Mouse (Mus musculus) forebrain, embryonic 13.5 days (tissue): ENCODE measurements around the gene Agpat2. TPM values are rescaled to one million over a fixed set of nuclear protein-coding genes. Genes with fewer than 3 reads are reported as not detected.
A peak's percentile ranks its signal among the peaks of the same experiment; 100 is the strongest.

Experiments used
- ATAC-seq: fragments of 200-750 bp; cut with Nextera tagmentation; 2 replicates; pipeline ENCODE4 v1.8.0; 2017
- H3K27ac ChIP-seq: fragments of 300-500 bp; sonication (generic); 2 replicates; pipeline ENCODE4 v1.5.1; 2015; ENCODE audit warnings: inconsistent platforms, mild to moderate bottlenecking, moderate library complexity
- H3K27me3 ChIP-seq: fragments of 300-500 bp; sonication (generic); 2 replicates; pipeline ENCODE4 v1.6.1; 2015; ENCODE audit warnings: mild to moderate bottlenecking, inconsistent platforms
- H3K36me3 ChIP-seq: fragments of 300-500 bp; sonication (generic); 2 replicates; pipeline ENCODE4 v1.6.1; 2015; ENCODE audit warnings: mild to moderate bottlenecking, inconsistent platforms; ENCODE audit not compliant: poor library complexity, severe bottlenecking
- H3K4me1 ChIP-seq: fragments of 300-500 bp; sonication (generic); 2 replicates; pipeline ENCODE4 v1.6.1; 2015; ENCODE audit warnings: inconsistent platforms
- H3K4me2 ChIP-seq: fragments of 300-500 bp; sonication (generic); 2 replicates; pipeline ENCODE4 v1.6.1; 2015; ENCODE audit warnings: inconsistent platforms, mild to moderate bottlenecking, moderate library complexity
- H3K4me3 ChIP-seq: fragments of 300-500 bp; sonication (generic); 2 replicates; pipeline ENCODE4 v1.5.1; 2015; ENCODE audit warnings: mild to moderate bottlenecking, inconsistent platforms
- H3K9ac ChIP-seq: fragments of 300-500 bp; sonication (generic); 2 replicates; pipeline ENCODE4 v1.6.1; 2015; ENCODE audit warnings: mild to moderate bottlenecking, inconsistent platforms
- H3K9me3 ChIP-seq: fragments of 300-500 bp; sonication (generic); replicated peaks from 2 replicates; pipeline ENCODE4 v1.6.1; 2016; ENCODE audit warnings: inconsistent platforms
- WGBS: fragments of 180-500 bp; shearing (Covaris S2); methylation state at CpG from one replicate; pipeline ENCODE4 v1.1.7; 2015; 5-methylcytosine and 5-hydroxymethylcytosine counted together
- polyA plus RNA-seq: library from polyadenylated mRNA; unstranded; fragments of >200 nt; fragmentation: Nextera tagmentation; extraction: Ambion mirVana; gene quantifications from 2 replicates; pipeline ENCODE4 v1.2.1, GENCODE M21; 2015

The Agpat2 gene
- polyA plus RNA-seq, 1 experiment from 2014 or later = 2.5 TPM

DNA sequence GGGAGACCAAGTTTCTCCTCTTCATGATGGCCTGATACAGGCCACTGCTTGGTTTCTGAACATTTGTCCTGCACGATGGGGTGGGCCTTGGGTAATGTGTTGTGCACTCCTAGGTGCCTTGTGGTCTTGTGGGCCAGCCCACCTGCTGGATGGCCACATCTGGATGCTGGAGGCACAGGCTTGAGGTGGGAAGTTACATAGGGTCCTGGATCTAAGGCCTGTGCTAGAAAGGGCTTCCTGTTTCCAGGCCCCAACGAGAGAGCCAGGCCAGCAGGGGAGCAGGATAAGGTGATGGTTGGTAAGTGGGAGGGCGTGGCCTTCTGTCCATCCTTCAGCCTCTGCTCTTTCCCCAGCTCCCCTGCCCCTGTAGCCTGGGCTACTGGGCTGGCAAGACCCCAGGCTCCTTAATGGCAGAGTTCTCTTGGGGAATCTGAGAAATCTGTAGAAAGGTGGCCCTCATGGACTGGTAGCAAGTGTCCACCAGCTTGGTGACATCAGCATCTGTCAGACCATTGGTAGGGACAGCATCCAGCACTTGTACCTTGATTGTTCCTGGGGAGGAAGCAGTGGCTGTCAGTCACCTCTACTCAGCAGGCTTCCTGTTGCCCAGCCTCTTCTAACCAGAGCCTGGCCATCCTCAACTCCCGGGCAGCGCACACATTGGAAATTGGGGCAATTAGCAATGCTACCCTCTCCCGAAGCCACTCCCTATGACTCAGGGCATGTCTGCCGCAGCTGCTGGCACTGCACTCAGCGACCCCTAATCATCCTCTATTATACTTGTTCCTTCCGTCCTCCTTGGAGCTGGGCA, 10.8 kb downstream of the Agpat2 start:
- 81% methylated on average over 9 of the region's 9 CpGs for WGBS
- H3K27ac ChIP-seq = no peak overlapping the region
- no peaks in the 10 kb centered on the region for H3K27me3 ChIP-seq
- no peak overlapping the region for H3K4me2 ChIP-seq
- no peaks in the 10 kb centered on the region for H3K36me3 ChIP-seq
- ATAC-seq = no peak
- H3K9me3 ChIP-seq = no peaks in the 10 kb centered on the region
- no peak overlapping the region for H3K4me3 ChIP-seq
- H3K9ac ChIP-seq = no peak overlapping the region
- H3K4me1 ChIP-seq = no peaks in the 10 kb centered on the region

DNA sequence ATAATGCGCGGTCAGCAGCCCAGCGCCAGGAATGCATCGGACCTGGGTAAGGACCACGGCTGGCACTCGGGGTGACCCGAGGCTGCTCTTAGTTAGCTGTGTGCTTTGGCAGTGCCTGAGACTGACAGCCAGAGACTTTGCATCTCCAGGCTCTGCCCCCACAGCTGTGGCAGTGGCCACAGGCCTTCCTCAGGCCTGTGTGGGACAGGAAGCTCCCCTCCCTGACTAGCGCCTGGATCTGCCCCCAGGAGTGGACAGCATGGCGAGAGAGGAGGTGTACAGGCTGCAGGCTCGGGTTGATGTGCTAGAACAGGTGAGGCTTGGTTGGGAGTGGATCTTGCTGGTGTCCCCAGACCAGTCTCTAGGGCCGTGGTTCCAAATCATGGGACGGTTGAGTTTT, 12.8 kb downstream of the Agpat2 start:
- Histone ChIP-seq H3K36me3 (no peaks in the 10 kb centered on the region), H3K9ac (no peak overlapping the region), H3K4me2 (no peak overlapping the region), H3K4me3 (no peak overlapping the region), H3K9me3 (no peaks in the 10 kb centered on the region), H3K27me3 (no peaks in the 10 kb centered on the region), H3K27ac (no peak overlapping the region), H3K4me1 (peaks cover 6% of the 10 kb centered on the region; the same call in 1 of the 2 replicates)
- ATAC-seq = no peak
- 85% methylated on average over 12 of the region's 12 CpGs for WGBS

DNA sequence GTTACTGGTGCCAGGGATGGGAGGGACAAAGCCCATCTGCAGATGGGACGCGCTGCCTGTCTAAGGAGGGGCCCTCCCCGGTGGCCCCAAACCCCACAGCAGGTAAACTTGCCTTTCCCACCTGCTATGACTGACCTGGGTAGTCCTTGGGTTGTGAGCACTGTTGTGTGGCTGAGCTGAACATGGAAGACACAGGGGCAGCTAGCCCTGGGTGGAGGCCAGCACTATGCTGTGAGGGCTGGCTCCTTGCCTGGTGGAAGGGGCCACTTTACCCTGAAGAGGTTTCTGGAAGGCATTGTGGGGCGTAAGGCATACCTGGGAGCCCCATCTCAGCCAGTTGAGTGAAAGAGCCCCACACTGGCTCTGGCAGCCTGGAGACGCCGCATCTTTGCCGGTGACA, 13.3 kb downstream of the Agpat2 start:
- Histone ChIP-seq H3K4me2 (no peak overlapping the region), H3K4me1 (peaks cover 9% of the 10 kb centered on the region; the same call in 1 of the 2 replicates), H3K9ac (no peak overlapping the region), H3K27me3 (no peaks in the 10 kb centered on the region), H3K9me3 (no peaks in the 10 kb centered on the region), H3K4me3 (no peak overlapping the region), H3K27ac (no peak overlapping the region), H3K36me3 (no peaks in the 10 kb centered on the region)
- WGBS = 95% methylated on average over 7 of the region's 7 CpGs
- ATAC-seq = no peak

DNA sequence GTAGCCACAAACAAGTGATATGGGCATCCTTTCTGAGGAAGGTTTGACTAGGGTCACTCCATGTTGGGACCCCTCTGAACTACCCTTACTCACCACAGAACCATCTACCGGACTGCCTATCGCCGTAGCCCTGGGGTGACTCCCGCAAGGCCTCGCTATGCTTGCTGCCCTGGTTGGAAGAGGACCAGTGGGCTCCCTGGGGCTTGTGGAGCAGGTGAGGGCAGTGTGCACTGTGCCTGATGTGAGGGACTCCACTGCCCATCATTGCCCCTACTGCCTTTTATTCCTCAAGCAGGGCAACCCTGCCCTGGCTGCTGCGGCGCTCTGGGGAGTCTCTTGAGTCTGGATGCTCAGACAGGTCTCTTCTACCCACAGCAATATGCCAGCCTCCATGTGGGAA, 13.9 kb downstream of the Agpat2 start:
- no peak overlapping the region for H3K27ac ChIP-seq
- H3K4me1 ChIP-seq = peaks cover 9% of the 10 kb centered on the region; the same call in 1 of the 2 replicates
- H3K9me3 ChIP-seq = no peaks in the 10 kb centered on the region
- no peak overlapping the region for H3K4me3 ChIP-seq
- no peaks in the 10 kb centered on the region for H3K36me3 ChIP-seq
- no peak for ATAC-seq
- WGBS = 95% methylated on average over 7 of the region's 7 CpGs
- H3K9ac ChIP-seq = no peak overlapping the region
- H3K27me3 ChIP-seq = no peaks in the 10 kb centered on the region
- H3K4me2 ChIP-seq = no peak overlapping the region

DNA sequence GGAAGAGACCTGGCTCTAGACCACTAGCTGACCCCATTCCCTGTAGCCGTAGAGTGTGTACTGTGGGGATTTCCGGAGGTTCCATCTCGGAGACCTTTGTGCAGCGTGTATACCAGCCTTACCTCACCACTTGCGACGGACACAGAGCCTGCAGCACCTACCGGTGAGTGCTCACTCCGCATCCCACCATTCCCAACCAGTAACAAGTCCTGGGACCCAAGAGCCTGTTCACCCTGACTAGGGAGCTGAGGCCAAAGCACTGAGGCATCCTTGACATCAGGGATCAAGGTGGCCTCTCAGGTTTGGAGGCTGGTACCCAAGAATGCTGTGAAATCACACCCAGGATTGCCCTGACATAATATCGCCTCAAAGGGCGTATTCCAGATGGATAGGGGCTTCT, 14.9 kb downstream of the Agpat2 start:
- no peaks in the 10 kb centered on the region for H3K36me3 ChIP-seq
- H3K4me2 ChIP-seq = no peak overlapping the region; the same call in 1 of the 2 replicates
- no peak overlapping the region for H3K4me3 ChIP-seq
- H3K27me3 ChIP-seq = no peaks in the 10 kb centered on the region
- no peak for ATAC-seq
- no peaks in the 10 kb centered on the region for H3K9me3 ChIP-seq
- WGBS = 89% methylated on average over 10 of the region's 10 CpGs
- no peak overlapping the region for H3K27ac ChIP-seq
- peaks cover 9% of the 10 kb centered on the region; the same call in 1 of the 2 replicates for H3K4me1 ChIP-seq
- no peak overlapping the region for H3K9ac ChIP-seq

GRCm38 (mm10) chr2:26588573-26588972, 15.6 kb downstream of the Agpat2 start:
- H3K4me2 ChIP-seq = 0 out of 2 replicates have a peak overlapping the region, but pooled peaks have one; percentile 18
- no peak overlapping the region for H3K4me3 ChIP-seq

GRCm38 (mm10) chr2:26587044-26587405, 17.2 kb downstream of the Agpat2 start:
- Histone ChIP-seq H3K9ac (peak overlapping the region; percentile 72), H3K36me3 (no peaks in the 10 kb centered on the region), H3K4me3 (peak overlapping the region; percentile 55), H3K9me3 (no peaks in the 10 kb centered on the region), H3K27me3 (no peaks in the 10 kb centered on the region), H3K4me1 (peaks cover 15% of the 10 kb centered on the region; the same call in 1 of the 2 replicates), H3K4me2 (peak overlapping the region; percentile 73), H3K27ac (peak overlapping the region; percentile 16; the same call in 1 of the 2 replicates)
- no peak for ATAC-seq
- WGBS = 6% methylated on average over 11 of the region's 11 CpGs

More at GRCm38 (mm10) chr2:26588573-26588972, 15.6 kb downstream of the Agpat2 start:
- no peaks in the 10 kb centered on the region for H3K27me3 ChIP-seq
- H3K27ac ChIP-seq = no peak overlapping the region
- H3K9me3 ChIP-seq = no peaks in the 10 kb centered on the region
- no peaks in the 10 kb centered on the region for H3K36me3 ChIP-seq
- peak overlapping the region; percentile 16; the same call in 1 of the 2 replicates for H3K9ac ChIP-seq
- H3K4me1 ChIP-seq = peaks cover 9% of the 10 kb centered on the region; the same call in 1 of the 2 replicates
- 59% methylated on average over 4 of the region's 4 CpGs for WGBS
- no peak for ATAC-seq

DNA sequence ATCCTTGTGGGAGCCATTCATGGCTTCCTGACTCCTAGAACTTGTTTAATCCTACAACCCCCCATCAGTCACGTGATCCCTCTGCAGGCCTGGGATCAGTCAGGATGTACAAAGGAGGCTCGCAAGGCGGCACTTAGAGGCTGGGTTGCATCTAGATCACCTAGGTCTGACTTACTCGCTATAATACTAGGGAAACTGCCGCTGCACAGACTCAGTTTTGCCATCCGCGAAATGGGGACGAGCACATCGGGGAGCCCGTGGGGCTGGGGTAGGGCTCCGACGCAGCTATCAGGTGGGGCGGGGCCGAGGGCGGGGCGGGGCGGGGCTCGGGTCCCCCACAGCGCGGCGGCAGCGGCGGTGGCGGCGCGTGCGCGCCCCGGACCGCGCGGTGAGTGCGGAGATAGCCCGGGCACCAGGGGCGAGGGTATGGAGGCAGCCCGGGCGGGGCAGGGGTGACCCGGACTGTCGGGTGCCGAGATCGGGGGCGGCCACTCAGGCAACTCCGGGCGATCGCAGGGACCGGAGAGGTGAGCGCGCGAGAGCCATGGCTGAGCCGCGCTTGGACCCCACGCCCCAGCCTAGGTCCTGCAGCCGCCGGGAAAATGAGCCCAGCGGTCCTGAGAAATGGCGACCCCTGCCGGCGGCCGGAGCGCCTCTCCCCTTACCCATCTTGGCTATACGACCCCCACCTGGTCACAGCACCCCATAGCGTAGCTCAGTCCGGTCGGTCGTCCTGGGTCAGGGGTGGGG, 17.7 kb downstream of the Agpat2 start, which contains the start of gene Gm20532:
Gene Gm20532, plus strand, starts transcription at position 346 of the 750 bp plus-strand sequence.
- under 1% methylated on average over 64 of the region's 65 CpGs for WGBS
- peak within 1 kb of the TSS; percentile 55 for H3K4me3 ChIP-seq
- peak; percentile 83 for ATAC-seq
- peak within 1 kb of the TSS; percentile 73 for H3K4me2 ChIP-seq
- peaks cover 15% of the 10 kb centered on the region; the same call in 1 of the 2 replicates for H3K4me1 ChIP-seq
- H3K27ac ChIP-seq = peak within 1 kb of the TSS; percentile 31
- no peaks in the 10 kb centered on the region for H3K9me3 ChIP-seq
- no peaks in the 10 kb centered on the region for H3K27me3 ChIP-seq
- H3K36me3 ChIP-seq = no peaks in the 10 kb centered on the region
- H3K9ac ChIP-seq = peak within 1 kb of the TSS; percentile 72

GRCm38 (mm10) chr2:26585713-26586112, 18.5 kb downstream of the Agpat2 start:
- Histone ChIP-seq H3K27me3 (no peaks in the 10 kb centered on the region), H3K4me3 (peak overlapping the region; percentile 55), H3K27ac (peak overlapping the region; percentile 19; the same call in 1 of the 2 replicates), H3K9me3 (no peaks in the 10 kb centered on the region), H3K4me2 (no peak overlapping the region), H3K36me3 (no peaks in the 10 kb centered on the region), H3K4me1 (peaks cover 15% of the 10 kb centered on the region; the same call in 1 of the 2 replicates), H3K9ac (0 out of 2 replicates have a peak overlapping the region, but pooled peaks have one; percentile 18)
- no peak for ATAC-seq
- 68% methylated on average over 6 of the region's 6 CpGs for WGBS

- Histone ChIP-seq H3K4me3 (no peak overlapping the region), H3K27me3 (no peaks in the 10 kb centered on the region), H3K9ac (no peak overlapping the region), H3K27ac (no peak overlapping the region), H3K36me3 (no peaks in the 10 kb centered on the region), H3K9me3 (no peaks in the 10 kb centered on the region), H3K4me2 (no peak overlapping the region), H3K4me1 (peaks cover 15% of the 10 kb centered on the region; the same call in 1 of the 2 replicates)
- no peak for ATAC-seq
- WGBS = 71% methylated on average over 11 of the region's 11 CpGs
Measured at GRCm38 (mm10) chr2:26583640-26584039, 20.6 kb downstream of the Agpat2 start.

DNA sequence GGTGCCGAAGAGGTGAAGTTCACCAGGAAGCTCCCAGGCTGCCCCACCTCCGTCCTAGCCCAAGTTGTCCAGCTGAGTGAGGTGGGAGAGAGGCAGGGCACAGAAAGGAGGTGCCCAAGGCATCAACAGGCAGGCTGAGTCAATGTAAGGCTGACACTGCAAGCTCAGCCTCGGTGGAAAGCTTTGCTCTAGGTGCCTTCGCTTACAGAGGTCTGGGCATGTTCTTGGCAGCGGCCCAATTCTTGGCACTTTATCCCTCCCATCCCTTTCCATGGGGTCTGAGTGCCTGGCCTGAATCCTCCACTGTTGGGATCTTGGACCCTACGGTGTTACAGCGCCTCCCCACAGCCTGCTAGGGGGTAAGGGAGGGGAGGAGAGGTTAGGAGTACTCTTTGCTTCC, 21.5 kb downstream of the Agpat2 start:
- H3K4me3 ChIP-seq = no peak overlapping the region
- H3K4me1 ChIP-seq = peaks cover 19% of the 10 kb centered on the region; the same call in 1 of the 2 replicates
- no peaks in the 10 kb centered on the region for H3K9me3 ChIP-seq
- 71% methylated on average over 7 of the region's 7 CpGs for WGBS
- H3K27me3 ChIP-seq = no peaks in the 10 kb centered on the region
- H3K9ac ChIP-seq = no peak overlapping the region
- no peak for ATAC-seq
- H3K27ac ChIP-seq = peak overlapping the region; percentile 35
- no peaks in the 10 kb centered on the region for H3K36me3 ChIP-seq
- no peak overlapping the region for H3K4me2 ChIP-seq

- H3K27me3 ChIP-seq = no peaks in the 10 kb centered on the region
- H3K4me3 ChIP-seq = no peak overlapping the region
- ATAC-seq = no peak
- no peak overlapping the region for H3K9ac ChIP-seq
- H3K36me3 ChIP-seq = no peaks in the 10 kb centered on the region
- WGBS = 54% methylated on average over 2 of the region's 2 CpGs
- H3K27ac ChIP-seq = no peak overlapping the region
- no peaks in the 10 kb centered on the region for H3K9me3 ChIP-seq
- peaks cover 19% of the 10 kb centered on the region; the same call in 1 of the 2 replicates for H3K4me1 ChIP-seq
- H3K4me2 ChIP-seq = no peak overlapping the region
Measured at GRCm38 (mm10) chr2:26582203-26582602, 22.0 kb downstream of the Agpat2 start.
